Mouse (Mus musculus) midbrain, embryonic 15.5 days (tissue): ENCODE measurements around the gene Krt90. TPM values are rescaled to one million over a fixed set of nuclear protein-coding genes. Genes with fewer than 3 reads are reported as not detected.
"Not testable (repeated sequence)": the region's sequence is repeated elsewhere in the genome, so short reads cannot be mapped to it uniquely, and the experiment has no call there.

Experiments
- ATAC-seq: fragments of 200-750 bp; cut with Nextera tagmentation; replicated peaks from 2 replicates; pipeline ENCODE4 v1.8.0; 2017; ENCODE audit warnings: moderate TSS enrichment
- H3K27ac ChIP-seq: fragments of 300-500 bp; sonication (generic); 2 replicates; pipeline ENCODE4 v1.5.1; 2015; ENCODE audit warnings: mild to moderate bottlenecking, inconsistent platforms
- H3K27me3 ChIP-seq: fragments of 300-500 bp; sonication (generic); replicated peaks from 2 replicates; pipeline ENCODE4 v1.6.1; 2015; ENCODE audit warnings: inconsistent platforms
- H3K36me3 ChIP-seq: fragments of 300-500 bp; sonication (generic); replicated peaks from 2 replicates; pipeline ENCODE4 v1.6.1; 2015; ENCODE audit warnings: inconsistent platforms
- H3K4me1 ChIP-seq: fragments of 300-500 bp; sonication (generic); 2 replicates; pipeline ENCODE4 v1.6.1; 2015; ENCODE audit warnings: inconsistent platforms
- H3K4me2 ChIP-seq: fragments of 300-500 bp; sonication (generic); 2 replicates; pipeline ENCODE4 v1.6.1; 2015; ENCODE audit warnings: inconsistent platforms, mild to moderate bottlenecking, moderate library complexity
- H3K4me3 ChIP-seq: fragments of 300-500 bp; sonication (generic); 2 replicates; pipeline ENCODE4 v1.5.1; 2015; ENCODE audit warnings: mild to moderate bottlenecking, inconsistent platforms
- H3K9ac ChIP-seq: fragments of 300-500 bp; sonication (generic); 2 replicates; pipeline ENCODE4 v1.6.1; 2015; ENCODE audit warnings: mild to moderate bottlenecking, inconsistent platforms
- H3K9me3 ChIP-seq: fragments of 300-500 bp; sonication (generic); 2 replicates; pipeline ENCODE4 v1.6.1; 2016; ENCODE audit warnings: inconsistent platforms
- WGBS: fragments of 180-500 bp; shearing (Covaris S2); methylation state at CpG from one replicate; pipeline ENCODE4 v1.1.7; 2015; ENCODE audit warnings: mixed read lengths; 5-methylcytosine and 5-hydroxymethylcytosine counted together
- polyA plus RNA-seq: library from polyadenylated mRNA; unstranded; fragments of >200 nt; fragmentation: Nextera tagmentation; extraction: Ambion mirVana; gene quantifications from 2 replicates; pipeline ENCODE4 v1.2.1, GENCODE M21; 2015

Gene Krt90
- polyA plus RNA-seq, 1 experiment from 2014 or later = not detected

DNA sequence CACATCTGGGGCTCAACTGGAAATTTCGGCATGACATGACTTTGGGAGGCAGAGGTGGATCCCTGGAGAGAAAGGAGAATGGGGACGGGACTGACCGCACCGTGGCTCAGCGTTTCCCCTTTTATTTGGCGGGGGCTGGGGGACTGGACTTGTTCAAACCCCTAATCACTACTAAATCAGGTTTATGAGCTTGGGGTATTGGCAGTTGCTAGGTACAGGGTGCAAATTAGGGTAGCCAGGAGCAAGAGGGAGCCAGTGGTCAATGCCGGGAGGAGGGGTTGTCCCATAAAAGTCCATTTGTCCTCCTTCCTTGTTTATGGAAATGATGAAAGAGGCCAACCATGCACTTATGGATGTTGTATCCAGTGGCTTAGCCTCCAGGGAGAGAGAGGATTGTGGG lies 12.2 kb downstream of the Krt90 start, which contains the start of gene Krt82:
Gene Krt82 (minus strand): TSS at position 101 of the 400 bp plus-strand sequence.
- Histone ChIP-seq H3K27ac (no peak within 1 kb of the TSS), H3K27me3 (no peaks in the 10 kb centered on the region), H3K4me1 (peaks cover 8% of the 10 kb centered on the region; the same call in 1 of the 2 replicates), H3K4me3 (no peak within 1 kb of the TSS), H3K36me3 (no peaks in the 10 kb centered on the region), H3K9ac (no peak within 1 kb of the TSS), H3K9me3 (no peaks in the 10 kb centered on the region), H3K4me2 (no peak within 1 kb of the TSS)
- 81% methylated on average over 7 of the region's 7 CpGs for WGBS
- no peak for ATAC-seq

DNA sequence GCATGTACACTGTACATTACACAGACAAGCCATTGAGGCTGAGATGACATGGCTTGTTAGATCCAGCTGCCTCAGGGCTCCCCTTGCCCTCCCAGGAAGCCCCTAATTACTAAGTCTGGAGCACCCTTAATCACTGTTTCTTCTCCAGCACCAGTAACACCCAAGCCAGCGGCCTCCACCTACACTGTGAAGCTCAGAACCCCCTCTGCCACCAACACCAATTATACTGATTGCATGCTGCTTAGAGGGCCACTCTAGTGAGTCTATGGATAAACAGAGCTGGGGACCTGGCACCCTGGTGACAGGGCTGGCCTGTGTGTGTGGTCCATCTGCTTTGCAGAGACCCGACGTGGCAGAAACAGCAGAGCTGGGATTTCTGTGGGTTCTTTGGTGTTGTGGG lies 18.3 kb downstream of the Krt90 start:
- Histone ChIP-seq H3K4me2 (no peak overlapping the region), H3K4me3 (no peak overlapping the region), H3K9me3 (no peaks in the 10 kb centered on the region), H3K4me1 (no peaks in the 10 kb centered on the region), H3K27me3 (no peaks in the 10 kb centered on the region), H3K27ac (no peak overlapping the region), H3K36me3 (no peaks in the 10 kb centered on the region), H3K9ac (no peak overlapping the region)
- 57% methylated on average over 3 of the region's 3 CpGs for WGBS
- no peak for ATAC-seq

DNA sequence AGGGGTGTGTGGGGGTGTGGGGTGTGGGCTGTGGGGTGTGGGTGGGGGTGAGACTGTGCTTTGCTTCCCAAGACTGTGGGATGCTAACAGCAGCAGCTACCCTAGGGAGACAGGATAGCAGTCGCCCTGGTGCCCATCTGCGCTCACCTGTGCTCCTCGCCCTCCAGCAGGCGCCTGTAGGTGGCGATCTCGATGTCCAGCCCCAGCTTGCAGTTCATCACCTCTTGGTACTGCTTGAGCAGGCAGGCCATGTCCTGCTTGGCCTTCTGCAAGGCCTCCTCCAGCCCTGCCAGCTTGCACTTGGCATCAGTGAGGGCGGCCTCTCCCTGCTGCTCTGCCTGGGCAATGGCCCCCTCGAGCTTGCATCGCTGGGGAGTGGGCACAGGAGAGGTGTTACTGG lies 20.2 kb downstream of the Krt90 start:
- ATAC-seq = no peak
- no peaks in the 10 kb centered on the region for H3K36me3 ChIP-seq
- H3K4me1 ChIP-seq = no peaks in the 10 kb centered on the region
- no peak overlapping the region for H3K4me3 ChIP-seq
- H3K4me2 ChIP-seq = no peak overlapping the region
- H3K9me3 ChIP-seq = no peaks in the 10 kb centered on the region
- H3K27ac ChIP-seq = no peak overlapping the region
- 62% methylated on average over 9 of the region's 9 CpGs for WGBS
- no peaks in the 10 kb centered on the region for H3K27me3 ChIP-seq
- H3K9ac ChIP-seq = no peak overlapping the region

DNA sequence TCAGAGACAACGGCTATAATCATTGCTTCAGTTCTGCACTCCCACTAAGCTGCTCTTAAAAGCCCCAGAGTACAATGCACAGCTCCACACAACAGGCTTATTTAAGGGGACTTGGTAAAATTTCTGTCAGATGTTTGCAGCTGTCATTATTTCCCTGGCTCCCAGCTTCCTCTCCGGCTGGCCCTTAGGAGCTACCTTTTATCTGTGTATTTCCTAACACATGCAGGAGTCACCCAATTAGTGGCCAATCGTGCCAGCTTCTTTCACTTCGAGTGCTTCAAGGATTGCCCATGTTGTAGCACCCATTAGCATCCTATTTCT lies 24.2 kb downstream of the Krt90 start:
- Histone ChIP-seq H3K36me3 (no peaks in the 10 kb centered on the region), H3K4me1 (no peaks in the 10 kb centered on the region), H3K4me2 (no peak overlapping the region), H3K9ac (no peak overlapping the region), H3K9me3 (no peaks in the 10 kb centered on the region), H3K27me3 (no peaks in the 10 kb centered on the region), H3K4me3 (no peak overlapping the region), H3K27ac (no peak overlapping the region)
- WGBS = 45% methylated on average over 4 of the region's 4 CpGs
- ATAC-seq = no peak

DNA sequence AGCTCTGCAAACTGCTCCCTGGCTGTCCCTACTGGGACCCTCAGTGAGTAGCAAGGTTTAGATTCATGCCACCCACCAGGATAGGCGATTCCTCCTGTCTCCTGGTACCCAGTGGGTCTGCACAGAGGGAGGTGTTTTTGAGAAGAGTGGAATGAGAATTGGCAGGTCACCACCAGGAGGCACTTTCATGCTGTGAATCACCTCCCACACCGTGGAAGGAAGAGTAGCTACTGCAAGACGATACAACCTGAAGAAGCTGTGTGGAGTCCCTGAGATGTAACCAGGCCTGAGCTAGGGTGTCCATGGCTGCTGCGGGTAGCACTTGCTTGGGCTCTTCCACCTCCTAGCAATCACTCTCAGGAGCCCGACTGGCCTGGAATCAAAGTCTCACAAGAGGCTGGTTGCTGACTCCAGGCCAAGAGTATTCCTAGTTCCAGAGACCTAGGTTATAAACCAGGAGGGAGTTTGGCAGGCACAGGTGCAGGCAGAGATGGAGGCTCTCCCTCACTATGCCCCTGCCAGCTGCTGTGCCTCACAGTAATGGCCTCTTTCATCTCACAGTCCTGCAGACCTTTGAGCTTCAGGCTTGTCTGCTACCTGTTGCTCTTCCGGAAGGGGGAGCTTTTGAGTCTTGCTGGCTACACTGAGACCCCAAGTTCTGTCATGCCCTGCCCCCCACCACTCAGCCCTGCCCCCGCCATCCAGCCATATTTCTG lies 24.7 kb downstream of the Krt90 start:
- WGBS = 44% methylated on average over 7 of the region's 7 CpGs
- H3K36me3 ChIP-seq = no peaks in the 10 kb centered on the region
- H3K9ac ChIP-seq = no peak overlapping the region
- H3K4me1 ChIP-seq = no peaks in the 10 kb centered on the region
- no peak for ATAC-seq
- H3K4me2 ChIP-seq = no peak overlapping the region
- no peak overlapping the region for H3K4me3 ChIP-seq
- H3K27ac ChIP-seq = no peak overlapping the region
- no peaks in the 10 kb centered on the region for H3K27me3 ChIP-seq
- no peaks in the 10 kb centered on the region for H3K9me3 ChIP-seq

DNA sequence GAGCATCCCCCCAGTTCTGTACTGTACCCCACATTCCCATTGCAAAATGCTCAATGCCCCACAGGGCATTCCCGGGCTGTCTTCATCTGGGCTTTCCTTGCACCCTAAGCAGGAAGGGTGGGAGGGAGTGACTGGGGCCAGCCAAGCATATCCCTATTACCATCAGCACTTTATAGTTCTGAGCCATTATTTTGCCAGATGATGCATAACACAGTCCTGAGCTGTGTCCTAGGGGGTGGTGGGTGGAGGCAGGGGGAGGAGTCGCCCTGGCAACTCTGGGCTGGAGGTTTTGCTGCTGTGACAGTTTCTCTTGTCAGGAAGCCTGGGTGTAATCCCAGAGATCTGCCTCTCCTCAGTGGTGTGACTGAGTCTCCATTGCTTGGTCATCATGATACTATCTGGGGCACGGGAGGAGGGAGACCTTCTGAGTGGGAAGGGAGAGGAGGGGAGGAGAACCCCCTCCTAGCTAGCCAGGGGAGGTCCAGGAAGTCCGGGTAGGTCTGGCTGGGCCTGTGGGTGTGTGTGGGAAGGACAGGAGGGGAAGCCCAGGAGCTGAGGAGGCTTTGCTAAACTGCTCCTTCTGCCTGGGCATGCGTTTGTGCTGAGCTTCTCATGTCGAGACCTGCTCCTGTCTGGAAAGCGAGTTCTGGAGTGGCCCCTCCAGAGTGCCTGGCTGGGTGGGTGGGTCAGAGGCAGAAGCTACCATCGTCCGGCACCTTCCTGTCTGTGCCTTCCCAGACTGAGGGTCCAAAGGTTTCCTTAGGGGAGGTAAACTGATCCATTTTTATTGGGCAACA lies 26.5 kb downstream of the Krt90 start:
- no peak overlapping the region for H3K27ac ChIP-seq
- H3K36me3 ChIP-seq = no peaks in the 10 kb centered on the region
- no peak overlapping the region for H3K9ac ChIP-seq
- WGBS = 58% methylated on average over 9 of the region's 9 CpGs
- no peak overlapping the region for H3K4me3 ChIP-seq
- no peak for ATAC-seq
- H3K9me3 ChIP-seq = no peaks in the 10 kb centered on the region
- no peak overlapping the region for H3K4me2 ChIP-seq
- H3K4me1 ChIP-seq = no peaks in the 10 kb centered on the region
- no peaks in the 10 kb centered on the region for H3K27me3 ChIP-seq

DNA sequence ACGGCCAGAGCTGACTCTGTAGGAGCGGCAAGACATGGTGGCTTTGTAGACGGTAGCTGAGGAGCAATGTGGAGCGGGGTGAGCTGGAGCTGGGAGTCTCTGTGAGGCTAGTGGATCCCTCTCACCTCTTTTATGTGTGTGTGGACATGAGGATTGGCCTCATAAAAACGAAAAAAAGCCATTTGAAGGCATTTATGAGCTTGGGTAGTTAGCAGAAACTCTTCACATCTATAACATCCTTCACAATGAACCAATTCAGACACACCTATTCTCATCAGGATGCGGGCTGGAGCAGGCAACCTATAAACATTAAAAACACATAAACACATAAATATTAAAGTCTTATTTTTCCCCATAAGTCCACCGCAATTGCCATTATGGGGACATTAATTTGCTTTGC lies 30.0 kb downstream of the Krt90 start, which contains the start of gene Krt84:
Gene Krt84 (minus strand): TSS at position 101 of the 400 bp plus-strand sequence.
- Histone ChIP-seq H3K4me3 (no peak within 1 kb of the TSS), H3K27me3 (no peaks in the 10 kb centered on the region), H3K9me3 (no peaks in the 10 kb centered on the region), H3K9ac (no peak within 1 kb of the TSS), H3K36me3 (no peaks in the 10 kb centered on the region), H3K4me2 (no peak within 1 kb of the TSS), H3K27ac (no peak within 1 kb of the TSS), H3K4me1 (no peaks in the 10 kb centered on the region)
- 83% methylated on average over 7 of the region's 7 CpGs for WGBS
- no peak for ATAC-seq

DNA sequence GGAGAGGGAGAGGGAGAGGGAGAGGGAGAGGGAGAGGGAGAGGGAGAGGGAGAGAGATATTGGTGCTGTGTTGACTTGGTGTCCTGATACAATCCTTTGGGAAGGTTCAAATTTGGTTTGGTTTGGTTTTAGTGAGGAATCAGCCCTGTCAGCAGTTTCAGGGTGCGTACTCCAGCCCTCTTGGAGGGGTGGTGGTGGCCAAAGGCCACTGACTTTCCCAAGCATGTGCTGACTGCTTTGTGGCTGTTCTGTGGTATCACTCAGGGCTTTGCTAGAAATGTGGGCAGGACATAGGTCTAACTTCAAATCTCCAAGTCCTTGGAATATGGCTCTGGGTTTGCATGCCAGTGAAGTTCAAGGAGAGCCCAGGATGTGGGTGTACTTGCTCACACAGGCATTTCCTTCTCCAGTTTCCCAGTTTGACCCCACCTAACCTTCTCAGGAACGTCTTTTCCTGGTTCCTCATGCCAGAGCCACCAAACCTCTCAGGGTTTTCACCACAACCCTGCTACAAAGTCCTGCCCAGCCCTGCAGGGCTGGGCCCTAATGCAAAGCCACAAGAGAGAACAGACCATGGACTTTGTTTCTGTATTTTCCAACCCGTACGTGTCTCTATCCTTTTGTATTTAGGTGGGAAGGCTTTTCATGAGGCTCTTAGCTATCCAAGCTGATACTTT lies 40.1 kb downstream of the Krt90 start:
- WGBS = 85% methylated on average over 4 of the region's 4 CpGs
- no peak overlapping the region for H3K27ac ChIP-seq
- H3K27me3 ChIP-seq = no peaks in the 10 kb centered on the region

DNA sequence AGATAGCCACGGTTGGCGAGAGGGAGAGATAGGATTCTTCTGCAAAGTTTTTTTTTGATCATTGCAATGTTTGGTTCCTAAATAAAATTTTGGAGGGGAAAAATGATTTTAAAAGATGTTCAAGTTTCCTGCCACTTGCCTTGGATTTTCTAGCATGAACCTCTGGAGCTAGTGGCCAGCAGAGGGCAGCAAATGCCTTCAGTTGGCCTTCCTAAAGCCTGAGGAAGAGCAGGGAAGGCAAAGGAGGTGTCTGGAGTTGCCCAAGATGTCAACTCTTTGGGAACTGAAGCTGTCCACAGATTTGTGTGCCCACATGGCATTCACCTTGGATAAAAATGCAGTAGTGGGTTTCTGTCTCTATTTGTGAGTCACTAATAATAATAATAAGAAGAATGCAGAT lies 43.0 kb downstream of the Krt90 start:
- no peak for ATAC-seq
- Histone ChIP-seq H3K4me3 (no peak overlapping the region), H3K27me3 (no peaks in the 10 kb centered on the region), H3K36me3 (no peaks in the 10 kb centered on the region), H3K4me2 (no peak overlapping the region), H3K27ac (no peak overlapping the region), H3K4me1 (no peaks in the 10 kb centered on the region), H3K9me3 (no peaks in the 10 kb centered on the region), H3K9ac (no peak overlapping the region)
- 16% methylated on average over 2 of the region's 2 CpGs for WGBS

More for the DNA sequence above, 40.1 kb downstream of the Krt90 start:
- Histone ChIP-seq H3K4me3 (no peak overlapping the region), H3K4me2 (no peak overlapping the region), H3K36me3 (no peaks in the 10 kb centered on the region), H3K4me1 (no peaks in the 10 kb centered on the region), H3K9me3 (no peaks in the 10 kb centered on the region), H3K9ac (no peak overlapping the region)
- no peak for ATAC-seq

DNA sequence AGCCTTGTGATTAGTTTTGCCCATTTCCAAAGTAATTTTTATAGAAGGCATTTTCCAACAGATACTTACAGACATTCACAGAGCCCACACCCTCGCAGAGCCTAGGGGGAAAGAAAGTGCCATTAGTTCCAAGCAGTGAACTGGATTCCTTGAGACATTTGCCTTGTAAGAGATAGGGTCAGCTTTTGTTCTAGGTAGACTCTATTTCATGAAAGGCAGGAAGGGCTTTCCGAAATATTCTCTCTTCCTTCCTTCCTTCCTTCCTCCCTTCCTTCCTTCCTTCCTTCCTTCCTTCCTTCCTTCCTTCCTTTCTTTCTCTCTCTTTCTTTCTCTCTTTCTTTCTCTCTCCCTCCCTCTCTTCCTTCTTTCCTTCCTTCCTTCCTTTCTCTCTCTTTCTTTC lies 45.6 kb downstream of the Krt90 start, which contains the start of gene Gm49425:
Gene Gm49425 (minus strand): TSS at position 101 of the 400 bp plus-strand sequence.
- not testable (repeated sequence) for H3K9ac ChIP-seq, H3K27ac ChIP-seq, ATAC-seq, H3K4me3 ChIP-seq, H3K27me3 ChIP-seq, H3K36me3 ChIP-seq, H3K4me1 ChIP-seq, H3K4me2 ChIP-seq, H3K9me3 ChIP-seq
- WGBS = 84% methylated on average over 2 of the region's 2 CpGs

DNA sequence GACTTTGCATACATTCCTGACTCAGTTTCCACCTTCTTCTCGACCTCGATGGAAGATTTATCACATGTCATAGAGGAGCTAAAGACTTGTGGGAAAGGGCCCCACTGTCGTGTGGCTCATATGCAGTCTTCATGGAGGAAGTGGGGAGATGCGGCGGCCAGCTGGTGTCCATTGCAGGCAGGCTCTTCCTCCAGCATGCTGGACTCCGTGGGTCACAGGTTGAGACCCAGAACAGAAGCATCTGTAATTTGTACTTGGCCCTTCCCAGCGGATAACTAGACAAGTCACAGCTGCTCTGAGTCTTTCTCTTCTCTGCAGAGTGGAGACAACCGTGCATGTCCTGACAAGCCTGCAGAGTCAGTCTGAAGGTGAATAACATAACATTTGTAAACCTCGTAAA lies 54.5 kb downstream of the Krt90 start:
- Histone ChIP-seq H3K27ac (no peak overlapping the region), H3K9me3 (no peaks in the 10 kb centered on the region), H3K4me2 (no peak overlapping the region), H3K4me3 (no peak overlapping the region), H3K4me1 (no peaks in the 10 kb centered on the region), H3K9ac (no peak overlapping the region), H3K36me3 (no peaks in the 10 kb centered on the region), H3K27me3 (no peaks in the 10 kb centered on the region)
- ATAC-seq = no peak
- 79% methylated on average over 9 of the region's 9 CpGs for WGBS

DNA sequence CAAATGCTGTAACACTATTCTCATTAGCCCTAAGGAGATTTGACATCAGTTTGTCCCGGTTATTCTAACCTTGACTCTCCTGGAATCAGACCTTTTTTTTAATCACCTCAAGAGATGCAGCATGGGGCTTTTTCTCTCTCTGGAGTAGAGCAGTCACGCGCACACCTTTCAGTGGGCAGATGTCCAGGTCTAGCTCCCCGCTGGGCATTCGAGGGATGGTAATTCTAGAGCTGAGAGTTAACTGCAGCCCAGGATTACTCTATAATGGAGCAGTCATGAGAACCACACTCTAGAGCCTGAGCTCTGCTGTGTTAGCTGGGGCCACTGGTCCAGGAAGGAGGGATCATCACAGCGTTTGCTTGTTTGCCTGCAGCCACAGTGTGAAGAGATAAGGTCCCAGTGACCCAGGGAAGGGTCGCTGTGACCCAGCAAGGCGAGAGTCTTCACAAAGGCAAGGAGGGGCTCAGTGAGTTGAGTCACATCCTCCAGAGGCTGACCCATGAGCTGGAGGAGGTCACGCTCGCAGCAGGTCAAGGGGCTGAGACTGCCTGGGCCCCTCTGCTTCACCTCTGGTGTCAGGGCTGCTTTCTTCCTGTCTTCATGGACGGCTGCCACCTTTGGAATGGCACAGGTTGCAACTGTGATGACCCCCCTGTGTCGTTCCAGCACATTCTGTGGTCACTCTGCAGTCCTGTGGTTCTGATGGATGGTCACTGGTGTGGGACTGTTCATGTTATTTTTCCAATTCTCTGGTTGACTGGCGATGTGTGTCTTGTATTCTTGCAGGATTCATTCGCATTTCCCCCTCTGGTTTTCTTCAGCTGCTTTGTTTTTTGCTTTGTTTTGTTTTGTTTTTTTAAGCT lies 55.6 kb downstream of the Krt90 start:
- 53% methylated on average over 14 of the region's 14 CpGs for WGBS
- Histone ChIP-seq H3K9ac (no peak overlapping the region), H3K4me1 (no peaks in the 10 kb centered on the region), H3K9me3 (no peaks in the 10 kb centered on the region), H3K27ac (no peak overlapping the region), H3K36me3 (no peaks in the 10 kb centered on the region), H3K4me2 (no peak overlapping the region), H3K27me3 (no peaks in the 10 kb centered on the region), H3K4me3 (no peak overlapping the region)
- ATAC-seq = no peak
